15 mouse cellular contexts compared by ENCODE assay signal in the genomic region with DNA sequence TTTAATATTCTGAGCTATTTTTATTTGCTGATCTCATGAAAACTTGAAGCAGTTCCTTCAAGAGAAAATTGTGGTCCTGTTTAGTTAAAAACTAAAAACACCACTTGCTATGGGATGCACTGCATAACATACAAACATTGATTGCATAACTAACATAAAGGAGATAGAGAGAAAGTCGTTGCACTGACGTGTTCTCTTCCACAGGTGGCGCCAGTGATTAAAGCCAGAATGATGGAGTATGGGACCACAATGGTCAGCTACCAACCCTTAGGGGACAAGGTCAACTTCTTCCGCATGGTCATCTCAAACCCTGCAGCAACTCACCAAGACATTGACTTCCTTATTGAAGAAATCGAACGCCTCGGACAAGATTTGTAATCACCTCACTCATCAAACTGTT.
DNase-seq lines count a peak whose midpoint lies in the region; ATAC-seq and TF ChIP-seq lines count a peak whose summit lies in the region.
"Had no signal": no experiment of that assay in that cellular context is flagged by ENCODE, and none has a peak within 500 bp of the region (broad histone marks: within the 10 kb centered on the region; RNA-seq: fewer than 3 reads in every experiment).

No protein-coding gene starts in this region.

- DNase-seq in layer of hippocampus, adult 2 months (ENCODE audit: low spot score in 2 of 2), result no peak
- DNase-seq in layer of hippocampus, adult 11-12 months (ENCODE audit: low spot score), result no peak
- peak; percentile 22 for DNase-seq in A20 (ENCODE audit: low read depth, low spot score)
- peak; percentile 9 for DNase-seq in CH12.LX (ENCODE audit: extremely low read depth)
- no peak for DNase-seq in yolk sac, embryonic 10.5 days (ENCODE audit: low spot score)
- no peak for DNase-seq in heart, embryonic 10.5 days (ENCODE audit: low spot score)
- no peak for DNase-seq in spleen, postnatal 36 days (ENCODE audit: low spot score in 2 of 2)
- DNase-seq: adrenal gland, adult 8-10 months; cerebellum, adult 11 months; kidney, postnatal 25 days; left cerebral cortex, postnatal 4 days had no signal

- H3K36me3 ChIP-seq in CH12.LX (replicated peaks in 1 of 2; ENCODE audit: control insufficient read depth in 1 of 2, insufficient read depth in 1 of 2, low read length in 1 of 2), result no peaks in the 10 kb centered on the region
- no peaks in the 10 kb centered on the region for H3K36me3 ChIP-seq in heart, embryonic 10.5 days
- H3K36me3 ChIP-seq: lung, embryonic 15.5 days had no signal

- H3K4me2 ChIP-seq in CH12.LX (ENCODE audit: insufficient read depth, low read depth, poor library complexity, severe bottlenecking), result no peak overlapping the region
- H3K4me2 ChIP-seq: lung, embryonic 15.5 days; midbrain, embryonic 13.5 days had no signal

- TF ChIP-seq RAD21 in CH12.LX (IDR thresholded peaks at IDR 0.05; ENCODE audit: low read depth, low read length), result peak; percentile 58

- 78% methylated on average over 7 of the region's 7 CpGs for WGBS in heart, embryonic 10.5 days

- in situ Hi-C loops in CH12.LX (cut with MboI; ENCODE audit: low pct_ligation_motif_present, low pct_unique_long_range_greater_than_20kb, low sequenced_read_pairs), result no loop called here

- H3K79me2 ChIP-seq in CH12.LX (replicated peaks; ENCODE audit: control insufficient read depth, extremely low read depth, insufficient read depth, poor library complexity, severe bottlenecking), result no peaks in the 10 kb centered on the region

- TF ChIP-seq CTCF in layer of hippocampus, adult 2 months (conservative IDR thresholded peaks at IDR 0.05), result peak; percentile 59
- peak; percentile 47 to 70; a peak in 3 of 4 replicates for TF ChIP-seq CTCF in CH12.LX (conservative IDR thresholded peaks at IDR 0.05 in 1 of 2, IDR thresholded peaks at IDR 0.05 in 1 of 2; ENCODE audit: low read depth in 2 of 2, low read length in 2 of 2)

- no peak overlapping the region for H3K9ac ChIP-seq in CH12.LX (ENCODE audit: insufficient read depth, low read depth)
- H3K9ac ChIP-seq: lung, embryonic 15.5 days; midbrain, embryonic 13.5 days had no signal

- H3K4me1 ChIP-seq in CH12.LX (ENCODE audit: control insufficient read depth in 1 of 2, insufficient read depth in 2 of 2), result no peaks in the 10 kb centered on the region
- H3K4me1 ChIP-seq in heart, embryonic 10.5 days, result no peaks in the 10 kb centered on the region
- H3K4me1 ChIP-seq: lung, embryonic 15.5 days; midbrain, embryonic 13.5 days had no signal

- no peak for TF ChIP-seq POLR2A in CH12.LX (IDR thresholded peaks at IDR 0.05; ENCODE audit: low read depth, low read length)

- peak; percentile 74 for ATAC-seq in common myeloid progenitor, adult 5-6 weeks (replicated peaks; ENCODE audit: low read depth, poor library complexity, severe bottlenecking)
- ATAC-seq: hindbrain, embryonic 16.5 days; midbrain, embryonic 13.5 days had no signal

- H3K27ac ChIP-seq in layer of hippocampus, adult 2 months, result no peak overlapping the region
- no peak overlapping the region for H3K27ac ChIP-seq in CH12.LX (ENCODE audit: insufficient read depth, low read depth)
- no peak overlapping the region for H3K27ac ChIP-seq in heart, embryonic 10.5 days
- H3K27ac ChIP-seq: lung, embryonic 15.5 days; midbrain, embryonic 13.5 days had no signal

- dilution Hi-C loops in CH12.LX (cut with MboI; ENCODE audit: extremely low pct_ligation_motif_present, extremely low pct_unique_long_range_greater_than_20kb, low sequenced_read_pairs), result no loop called here

- TF ChIP-seq EP300 in CH12.LX (IDR thresholded peaks at IDR 0.05; ENCODE audit: low read length), result no peak

- no peaks in the 10 kb centered on the region for H3K9me3 ChIP-seq in CH12.LX (replicated peaks; ENCODE audit: low read length)
- H3K9me3 ChIP-seq in heart, embryonic 10.5 days, result no peaks in the 10 kb centered on the region
- H3K9me3 ChIP-seq: lung, embryonic 15.5 days; midbrain, embryonic 13.5 days had no signal

- no peak overlapping the region for H3K4me3 ChIP-seq in layer of hippocampus, adult 2 months
- no peak overlapping the region for H3K4me3 ChIP-seq in CH12.LX (replicated peaks in 1 of 3; ENCODE audit: low read depth in 2 of 3, low read length in 2 of 3, poor library complexity in 1 of 3)
- H3K4me3 ChIP-seq in heart, embryonic 10.5 days, result no peak overlapping the region
- H3K4me3 ChIP-seq: lung, embryonic 15.5 days; midbrain, embryonic 13.5 days had no signal

- no peaks in the 10 kb centered on the region for H3K27me3 ChIP-seq in CH12.LX (replicated peaks)
- no peaks in the 10 kb centered on the region for H3K27me3 ChIP-seq in heart, embryonic 10.5 days (ENCODE audit: insufficient read depth, poor library complexity, severe bottlenecking)
- H3K27me3 ChIP-seq: lung, embryonic 15.5 days; midbrain, embryonic 13.5 days had no signal

TF ChIP-seq in CH12.LX, 34 proteins besides CTCF, POLR2A, EP300 and RAD21:
- TF ChIP-seq SMC3 (IDR thresholded peaks at IDR 0.05; ENCODE audit: low read depth, low read length) (peak; percentile 50), UBTF (IDR thresholded peaks at IDR 0.05; ENCODE audit: low read depth, low read length) (no peak)

Comparison
In these comparisons a context has a peak if more than half of its experiments do, and no peak if none do; other contexts are left out.
1. DNase-seq: peak in A20 (single experiment) and CH12.LX (single experiment); none in layer of hippocampus, adult 2 months (0 of 2), layer of hippocampus, adult 11-12 months (single experiment), yolk sac, embryonic 10.5 days (single experiment), heart, embryonic 10.5 days (single experiment) and spleen, postnatal 36 days (0 of 2).